Mouse (Mus musculus): ENCODE results near the gene Ripor2. TPM values are rescaled to one million over a fixed set of nuclear protein-coding genes. Genes with fewer than 3 reads are reported as not detected.

The Ripor2 gene
- polyA plus RNA-seq, 1 experiment from 2014 or later = 0.70 TPM

- no peaks in the 10 kb centered on the region for H3K27me3 ChIP-seq (replicated peaks; ENCODE audit: control insufficient read depth, insufficient read depth, low read length)
- WGBS = 83% methylated on average over 8 of the region's 8 CpGs
- no peaks in the 10 kb centered on the region for H3K9me3 ChIP-seq (ENCODE audit: control insufficient read depth)
These were observed 196.9 kb downstream of the Ripor2 start for GRCm38 (mm10) chr13:24778706-24779380.

GRCm38 (mm10) chr13:24781916-24782315 is 199.9 kb downstream of the Ripor2 start:
- ATAC-seq = no peak
- no peaks in the 10 kb centered on the region for H3K36me3 ChIP-seq (ENCODE audit: control insufficient read depth, insufficient read depth)
- WGBS = 52% methylated on average over 5 of the region's 5 CpGs

More at GRCm38 (mm10) chr13:24778706-24779380, 196.9 kb downstream of the Ripor2 start:
- no peak overlapping the region for H3K4me2 ChIP-seq (replicated peaks; ENCODE audit: low read depth)
- H3K4me1 ChIP-seq (replicated peaks; ENCODE audit: control insufficient read depth, insufficient read depth, low read length) = no peaks in the 10 kb centered on the region
- no peak overlapping the region for H3K4me3 ChIP-seq (ENCODE audit: low read depth, low read length)
- ATAC-seq = no peak
- no peak overlapping the region for H3K9ac ChIP-seq (ENCODE audit: low read depth, low read length)
- no peak overlapping the region for H3K27ac ChIP-seq (ENCODE audit: low read depth, low read length)
- TF ChIP-seq CTCF (IDR thresholded peaks at IDR 0.05; ENCODE audit: low read depth) = no peak
- H3K36me3 ChIP-seq (ENCODE audit: control insufficient read depth, insufficient read depth) = no peaks in the 10 kb centered on the region

More at GRCm38 (mm10) chr13:24781916-24782315, 199.9 kb downstream of the Ripor2 start:
- Histone ChIP-seq H3K9me3 (ENCODE audit: control insufficient read depth) (no peaks in the 10 kb centered on the region), H3K9ac (ENCODE audit: low read depth, low read length) (no peak overlapping the region), H3K4me2 (replicated peaks; ENCODE audit: low read depth) (no peak overlapping the region), H3K4me1 (replicated peaks; ENCODE audit: control insufficient read depth, insufficient read depth, low read length) (no peaks in the 10 kb centered on the region), H3K4me3 (ENCODE audit: low read depth, low read length) (no peak overlapping the region), H3K27me3 (replicated peaks; ENCODE audit: control insufficient read depth, insufficient read depth, low read length) (no peaks in the 10 kb centered on the region), H3K27ac (ENCODE audit: low read depth, low read length) (no peak overlapping the region)
- TF ChIP-seq CTCF (IDR thresholded peaks at IDR 0.05; ENCODE audit: low read depth) = no peak

Other genes with a start within 250 kb of the Ripor2 start
- not detected in 2 replicates for gene Armh2, start 159.0 kb downstream of the Ripor2 start, polyA plus RNA-seq (2015; fragmentation: Nextera tagmentation; extraction: Ambion mirVana)
- 47.7 and 50.6 TPM in 2 replicates for gene Gmnn, start 179.7 kb downstream of the Ripor2 start, polyA plus RNA-seq (2015; fragmentation: Nextera tagmentation; extraction: Ambion mirVana)
- 15.4 and 17.5 TPM in 2 replicates for gene BC005537, start 219.5 kb downstream of the Ripor2 start, polyA plus RNA-seq (2015; fragmentation: Nextera tagmentation; extraction: Ambion mirVana)
- gene Acot13, start 249.4 kb downstream of the Ripor2 start, polyA plus RNA-seq (2015; fragmentation: Nextera tagmentation; extraction: Ambion mirVana) = 183 and 185 TPM in 2 replicates
- 37.6 and 39.0 TPM in 2 replicates for gene Tdp2, start 249.5 kb downstream of the Ripor2 start, polyA plus RNA-seq (2015; fragmentation: Nextera tagmentation; extraction: Ambion mirVana)

All from intestine, postnatal 0 days (tissue).